Mouse (Mus musculus) Patski (cell line): ENCODE measurements at regions not wholly inside any gene's neighbourhood (a gene's known extent, or its start where the extent isn't known, plus 50 kb on each side); places are given as distances from the start of the nearest gene placed in this dataset.

Source experiments
- ATAC-seq: fragments of 100-300 bp; one replicate; pipeline ENCODE4 v1.8.0; 2021
- CTCF ChIA-PET: fragments of 350-600 bp; sonication (Branson Sonifier 250); formaldehyde crosslinking; loops from one replicate; lab custom pipeline; 2022; ENCODE audit warnings: inconsistent platforms; lab: Charles Lee
- POLR2A ChIA-PET: fragments of 350-600 bp; sonication (Branson Sonifier 250); formaldehyde crosslinking; loops from one replicate; lab custom pipeline; 2022; ENCODE audit warnings: antibody characterized with exemption, inconsistent platforms; lab: Charles Lee
- DNase-seq: peaks from one replicate; pipeline ENCODE4 v3.0.0-alpha.2; 2011; ENCODE audit warnings: low read depth, low spot score
- H3K27me3 ChIP-seq: fragments of 371-371 bp; one replicate; pipeline ENCODE4 v1.5.1; 2021
- CTCF ChIP-seq: fragments of 100-300 bp; IDR thresholded peaks from one replicate; pipeline ENCODE4 v1.5.1; 2021
- in situ Hi-C: fragments of 300-500 bp; cut with MboI; formaldehyde crosslinking; loops from 3 replicates; pipeline ENCODE4 v1.11.1; 2018; ENCODE audit warnings: low pct_unique_long_range_greater_than_20kb, mixed read lengths

DNA sequence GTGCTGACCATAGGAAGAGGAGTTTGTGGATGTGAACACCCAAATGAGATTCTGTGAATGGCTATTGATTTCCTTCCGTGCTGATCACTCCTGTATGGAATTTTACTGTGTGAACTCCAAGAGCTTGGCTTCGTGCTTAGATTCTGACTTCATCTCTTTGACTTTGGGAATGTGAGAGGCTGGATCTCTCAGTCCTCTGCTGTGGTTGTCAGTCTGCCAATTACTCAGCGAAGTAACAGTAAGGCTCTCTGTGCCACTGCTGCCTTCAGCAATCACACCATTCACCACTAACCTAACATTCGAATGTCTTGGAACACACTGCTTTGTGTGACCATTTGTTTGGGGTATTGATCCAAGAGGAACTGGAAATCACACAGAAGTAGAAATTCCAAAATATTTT is 291.5 kb downstream of the Gm21750 start:
- ATAC-seq (no peak), DNase-seq (no peak)
- CTCF ChIA-PET, result no interaction called here
- peaks cover 4% of the 10 kb centered on the region for H3K27me3 ChIP-seq
- POLR2A ChIA-PET, result no interaction called here
- no peak for TF ChIP-seq CTCF
- in situ Hi-C loops, result no loop called here

GRCm38 (mm10) chr14:73978694-73979093 is 317.7 kb downstream of the Gm21750 start:
- in situ Hi-C loops, result no loop called here
- no peak for TF ChIP-seq CTCF
- ATAC-seq (no peak), DNase-seq (no peak)
- H3K27me3 ChIP-seq, result peaks cover 8% of the 10 kb centered on the region
- ChIA-PET CTCF (no interaction called here), POLR2A (interaction anchor here (0.7 kb wide), 1 partner anchor 19 kb away, joined by 5 read pairs; no protein-coding TSS in a partner anchor)

- CTCF ChIA-PET, result no interaction called here
- POLR2A ChIA-PET, result no interaction called here
- no peak for DNase-seq
- TF ChIP-seq CTCF, result peak; percentile 35
- in situ Hi-C loops, result no loop called here
- no peak for ATAC-seq
- no peaks in the 10 kb centered on the region for H3K27me3 ChIP-seq
Observed at GRCm38 (mm10) chr14:73996229-73996628, 335.2 kb downstream of the Gm21750 start.

- ATAC-seq (no peak), DNase-seq (no peak)
- TF ChIP-seq CTCF, result no peak
- CTCF ChIA-PET, result interaction anchor here (1.1 to 1.6 kb wide), 3 partner anchors 8 to 32 kb away, joined by 3 to 5 read pairs (median 4); no protein-coding TSS in a partner anchor
- H3K27me3 ChIP-seq, result no peaks in the 10 kb centered on the region
- POLR2A ChIA-PET, result interaction anchor here (0.6 kb wide), 1 partner anchor 19 kb away, joined by 5 read pairs; no protein-coding TSS in a partner anchor
- in situ Hi-C loops, result no loop called here
Observed at GRCm38 (mm10) chr14:73997796-73998195, 336.8 kb downstream of the Gm21750 start.

DNA sequence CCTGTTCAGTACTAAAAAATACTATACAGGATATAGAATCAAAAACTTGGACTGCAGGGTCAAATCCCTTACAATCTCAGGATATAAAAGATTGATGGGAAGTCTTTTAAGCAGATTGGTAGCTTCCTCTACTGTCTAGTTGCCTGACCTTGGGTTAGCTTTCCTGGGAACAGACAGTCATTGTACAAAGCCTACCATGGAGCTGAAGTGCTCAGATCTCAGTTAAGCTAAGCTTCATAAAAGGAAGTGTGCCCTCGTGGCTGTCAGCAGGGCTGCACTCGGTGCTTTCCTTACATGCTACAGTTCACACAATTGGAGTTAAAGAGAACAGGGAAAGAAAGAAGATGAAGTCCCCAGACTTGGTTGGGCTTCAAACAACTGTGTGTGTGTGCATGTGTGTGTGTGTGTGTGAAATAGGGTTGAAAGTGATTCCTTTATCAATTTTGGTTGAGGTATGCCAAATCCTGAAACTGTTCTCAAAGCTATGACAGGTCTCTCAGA is 338.4 kb downstream of the Gm21750 start:
- POLR2A ChIA-PET, result no interaction called here
- CTCF ChIA-PET, result no interaction called here
- in situ Hi-C loops, result no loop called here
- no peak for TF ChIP-seq CTCF
- no peak for DNase-seq
- H3K27me3 ChIP-seq, result no peaks in the 10 kb centered on the region
- no peak for ATAC-seq

- no peak for ATAC-seq
- no peak for DNase-seq
- no peak for TF ChIP-seq CTCF
- POLR2A ChIA-PET, result no interaction called here
- CTCF ChIA-PET, result interaction anchor here (1.2 to 1.5 kb wide), 2 partner anchors 9 to 12 kb away, joined by 3 to 4 read pairs; no protein-coding TSS in a partner anchor
- peaks cover 5% of the 10 kb centered on the region for H3K27me3 ChIP-seq
- in situ Hi-C loops, result no loop called here
Observed at GRCm38 (mm10) chr14:74006911-74007310, 345.9 kb downstream of the Gm21750 start.

DNA sequence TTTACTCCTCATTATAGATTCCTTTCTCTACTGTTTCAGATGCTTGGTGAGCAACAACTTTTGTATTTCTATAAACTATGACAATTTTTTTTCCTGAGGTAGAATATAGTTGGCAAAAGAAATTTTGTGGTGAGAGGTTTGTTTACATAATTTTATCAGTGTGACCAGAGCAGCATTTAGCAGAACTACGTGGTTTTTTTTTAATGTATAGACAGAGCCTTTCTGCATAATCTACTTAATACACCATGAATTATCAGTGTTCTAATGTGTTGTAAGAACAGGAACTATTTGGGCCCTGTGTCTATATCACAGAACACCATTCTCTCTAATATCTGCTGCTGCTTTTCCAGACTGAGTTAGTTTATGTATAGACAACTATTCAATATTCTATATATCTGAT is 350.5 kb downstream of the Gm21750 start:
- CTCF ChIA-PET, result no interaction called here
- no peak for TF ChIP-seq CTCF
- in situ Hi-C loops, result no loop called here
- ATAC-seq (no peak), DNase-seq (no peak)
- POLR2A ChIA-PET, result no interaction called here
- peaks cover 5% of the 10 kb centered on the region for H3K27me3 ChIP-seq

GRCm38 (mm10) chr14:74019421-74019820 is 358.4 kb downstream of the Gm21750 start:
- in situ Hi-C loops, result no loop called here
- POLR2A ChIA-PET, result no interaction called here
- DNase-seq (no peak), ATAC-seq (no peak)
- CTCF ChIA-PET, result no interaction called here
- TF ChIP-seq CTCF, result no peak
- no peaks in the 10 kb centered on the region for H3K27me3 ChIP-seq

GRCm38 (mm10) chr14:74047009-74047694 is 386.1 kb downstream of the Gm21750 start:
- in situ Hi-C loops, result no loop called here
- TF ChIP-seq CTCF, result no peak
- ATAC-seq (no peak), DNase-seq (no peak)
- CTCF ChIA-PET, result no interaction called here
- POLR2A ChIA-PET, result interaction anchor here (0.5 kb wide), 1 partner anchor 930 kb away, joined by 6 read pairs; no protein-coding TSS in a partner anchor
- H3K27me3 ChIP-seq, result no peaks in the 10 kb centered on the region

GRCm38 (mm10) chr14:74047695-74048280 is 386.8 kb downstream of the Gm21750 start:
- in situ Hi-C loops, result no loop called here
- CTCF ChIA-PET, result no interaction called here
- POLR2A ChIA-PET, result interaction anchor here (0.5 kb wide), 1 partner anchor 929 kb away, joined by 6 read pairs; no protein-coding TSS in a partner anchor
- ATAC-seq (no peak), DNase-seq (no peak)
- no peaks in the 10 kb centered on the region for H3K27me3 ChIP-seq
- TF ChIP-seq CTCF, result no peak

GRCm38 (mm10) chr14:74048386-74048785 is 387.4 kb downstream of the Gm21750 start:
- DNase-seq, result no peak
- ChIA-PET CTCF (no interaction called here), POLR2A (no interaction called here)
- in situ Hi-C loops, result no loop called here
- no peak for ATAC-seq
- H3K27me3 ChIP-seq, result no peaks in the 10 kb centered on the region
- TF ChIP-seq CTCF, result no peak
